Mouse (Mus musculus) cerebellum, adult 2 months (tissue): Measurements from ENCODE around the gene Pax4.

ENCODE experiments used
- CTCF ChIP-seq: fragments of 200-500 bp; IDR thresholded peaks from 2 replicates; pipeline ENCODE4 v1.5.1; 2011; ENCODE audit warnings: low read depth, mild to moderate bottlenecking, control low read depth, low read length, moderate library complexity, borderline replicate concordance; ENCODE audit not compliant: insufficient read depth
- POLR2A ChIP-seq: fragments of 200-500 bp; IDR thresholded peaks from 2 replicates; pipeline ENCODE4 v1.6.1; 2011; ENCODE audit warnings: low read length, control low read depth, borderline replicate concordance; ENCODE audit not compliant: insufficient read depth

DNA sequence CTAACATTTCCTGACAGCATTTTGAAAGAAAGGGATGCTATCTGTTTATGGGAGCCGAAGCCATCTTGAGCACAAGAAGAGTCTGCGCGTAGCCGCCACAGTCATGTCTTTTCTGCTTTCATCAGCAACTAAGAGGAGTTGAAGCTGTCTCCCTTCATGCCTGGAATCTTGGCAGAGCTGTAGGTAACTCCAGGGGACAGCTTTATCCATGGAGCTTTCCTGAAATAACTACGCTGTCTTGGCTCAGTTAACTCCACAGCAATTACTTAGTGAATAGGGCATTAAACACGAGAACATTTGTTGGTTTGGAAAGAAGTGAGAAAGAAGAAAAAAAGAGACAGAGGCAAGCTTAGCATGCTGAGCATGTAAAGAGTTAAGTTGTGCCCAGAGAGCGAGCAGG is 1.2 kb downstream of the Pax4 start:
- TF ChIP-seq CTCF, result no peak
- TF ChIP-seq POLR2A, result no peak
